ENCODE assay signal across 1 mouse cellular context in the genomic region with DNA sequence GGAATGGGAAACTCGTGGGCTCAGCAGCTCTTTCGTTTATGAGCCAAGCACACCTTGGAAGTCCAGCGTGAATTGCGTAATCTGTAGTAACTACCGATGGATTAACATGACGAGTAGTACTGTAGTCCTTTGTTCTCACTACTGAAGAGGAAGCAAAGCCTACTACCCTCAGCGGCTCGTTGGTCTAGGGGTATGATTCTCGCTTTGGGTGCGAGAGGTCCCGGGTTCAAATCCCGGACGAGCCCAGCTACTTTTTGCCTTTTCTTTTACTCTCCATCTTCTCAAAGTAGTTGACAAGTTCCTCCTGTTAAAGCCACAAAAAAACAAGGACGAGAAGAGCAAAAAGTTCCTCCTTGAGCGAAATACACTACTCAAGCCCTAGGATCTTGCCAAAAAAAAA.
TF ChIP-seq lines count a peak whose summit lies in the region.

No protein-coding gene starts in this region.

TF ChIP-seq in CH12.LX, 34 proteins besides CTCF, POLR2A, EP300 and RAD21 (continued from another document):
- TF ChIP-seq MAX (IDR thresholded peaks at IDR 0.05; ENCODE audit: low read length) (no peak), GABPA (IDR thresholded peaks at IDR 0.05; ENCODE audit: insufficient replicate concordance, low read depth, low read length) (no peak), USF2 (conservative IDR thresholded peaks at IDR 0.05; ENCODE audit: low read depth, low read length) (no peak), ZNF384 (IDR thresholded peaks at IDR 0.05; ENCODE audit: low read depth, low read length) (peak; percentile 82), SIN3A (IDR thresholded peaks at IDR 0.05; ENCODE audit: low read length) (no peak; the same call in 1 of the 2 replicates), ELF1 (IDR thresholded peaks at IDR 0.05; ENCODE audit: low read depth, low read length) (peak; percentile 97), JUN (IDR thresholded peaks at IDR 0.05; ENCODE audit: insufficient read depth, low read depth, low read length) (no peak), CHD1 (IDR thresholded peaks at IDR 0.05; ENCODE audit: low read depth, low read length) (no peak), USF1 (IDR thresholded peaks at IDR 0.05; ENCODE audit: low read depth, low read length) (no peak), ZMIZ1 (IDR thresholded peaks at IDR 0.05; ENCODE audit: low read depth, low read length) (no peak), MEF2A (IDR thresholded peaks at IDR 0.05; ENCODE audit: borderline replicate concordance, low read depth, low read length) (no peak), ZC3H11A (IDR thresholded peaks at IDR 0.05; ENCODE audit: low read depth, low read length) (no peak), MXI1 (IDR thresholded peaks at IDR 0.05; ENCODE audit: low read depth, low read length) (no peak), NELFE (IDR thresholded peaks at IDR 0.05; ENCODE audit: low read depth, low read length) (no peak), E2F4 (IDR thresholded peaks at IDR 0.05; ENCODE audit: insufficient replicate concordance, low read depth, low read length) (0 out of 2 replicates have a peak, but pooled peaks have one; percentile 80), KAT2A (IDR thresholded peaks at IDR 0.05; ENCODE audit: insufficient replicate concordance, low read length) (peak; percentile 81; the same call in 1 of the 2 replicates), JUND (conservative IDR thresholded peaks at IDR 0.05; ENCODE audit: low read depth, low read length) (no peak), NRF1 (IDR thresholded peaks at IDR 0.05; ENCODE audit: low read depth, low read length) (peak; percentile 63)
